8 mouse cellular contexts compared by ENCODE assay signal in genomic region chr12:84407874-84408818, GRCm38 (mm10). TPM values are rescaled to one million over a fixed set of nuclear protein-coding genes. Genes with fewer than 3 reads are reported as not detected.
DNase-seq lines count a peak whose midpoint lies in the region; ATAC-seq and TF ChIP-seq lines count a peak whose summit lies in the region.

No protein-coding gene starts in this region.

- 2% methylated on average over 45 of the region's 52 CpGs for WGBS in forebrain, embryonic 13.5 days
- 2% methylated on average over 52 of the region's 52 CpGs for WGBS in intestine, embryonic 14.5 days
- WGBS in liver, postnatal 0 days (ENCODE audit: insufficient replicate concordance): 1% methylated on average over 45 of the region's 52 CpGs
- 1% methylated on average over 48 of the region's 52 CpGs for WGBS in neural tube, embryonic 14.5 days

- peak overlapping the region; percentile 90 for H3K4me2 ChIP-seq in forebrain, embryonic 13.5 days
- peak overlapping the region; percentile 65 for H3K4me2 ChIP-seq in intestine, embryonic 14.5 days (ENCODE audit: low read length)
- peak overlapping the region; percentile 96 for H3K4me2 ChIP-seq in liver, postnatal 0 days (ENCODE audit: low read depth, low read length)
- H3K4me2 ChIP-seq in neural tube, embryonic 14.5 days (ENCODE audit: low read depth, low read length): peak overlapping the region; percentile 61

- H3K36me3 ChIP-seq in forebrain, embryonic 13.5 days (ENCODE audit: poor library complexity, severe bottlenecking): no peaks in the 10 kb centered on the region
- no peaks in the 10 kb centered on the region for H3K36me3 ChIP-seq in intestine, embryonic 14.5 days (ENCODE audit: control insufficient read depth, insufficient read depth, low read length)
- H3K36me3 ChIP-seq in liver, postnatal 0 days (replicated peaks; ENCODE audit: insufficient read depth, low read length): no peaks in the 10 kb centered on the region
- no peaks in the 10 kb centered on the region for H3K36me3 ChIP-seq in neural tube, embryonic 14.5 days (ENCODE audit: control insufficient read depth, insufficient read depth, low read length)

- TF ChIP-seq EP300 in liver, postnatal 0 days (IDR thresholded peaks at IDR 0.05; ENCODE audit: low read depth): no peak

- TF ChIP-seq CTCF in liver, postnatal 0 days (IDR thresholded peaks at IDR 0.05; ENCODE audit: low read depth): 0 out of 2 replicates have a peak, but pooled peaks have one; percentile 8

- no peaks in the 10 kb centered on the region for H3K9me3 ChIP-seq in forebrain, embryonic 13.5 days (replicated peaks)
- H3K9me3 ChIP-seq in intestine, embryonic 14.5 days (ENCODE audit: control insufficient read depth, low read length): no peaks in the 10 kb centered on the region
- H3K9me3 ChIP-seq in liver, postnatal 0 days (ENCODE audit: low read length): no peaks in the 10 kb centered on the region
- H3K9me3 ChIP-seq in neural tube, embryonic 14.5 days (ENCODE audit: control insufficient read depth, low read length): no peaks in the 10 kb centered on the region

- peak; percentile 49 for DNase-seq in kidney, adult 18-20 months
- DNase-seq in kidney, postnatal 10 days: no peak
- peak; percentile 41 for DNase-seq in c-Kit-negative CD71-positive TER-119-positive erythroid progenitor cells, embryonic 14.5 days (ENCODE audit: low read depth, low spot score)
- no peak for DNase-seq in intestine, embryonic 14.5 days (ENCODE audit: low spot score)
- peak; percentile 67 for DNase-seq in liver, postnatal 0 days
- peak; percentile 67 for DNase-seq in yolk sac, embryonic 10.5 days (ENCODE audit: low spot score)

- peak; percentile 76 for ATAC-seq in forebrain, embryonic 13.5 days
- peak; percentile 63 for ATAC-seq in intestine, embryonic 14.5 days (replicated peaks; ENCODE audit: low FRiP score, low TSS enrichment, low read depth)
- peak; percentile 66 for ATAC-seq in liver, postnatal 0 days
- no peak; the same call in 1 of the 2 replicates for ATAC-seq in neural tube, embryonic 14.5 days (ENCODE audit: low read depth)

- peak overlapping the region; percentile 80 for H3K9ac ChIP-seq in forebrain, embryonic 13.5 days
- H3K9ac ChIP-seq in intestine, embryonic 14.5 days (ENCODE audit: low read length): peak overlapping the region; percentile 67
- peak overlapping the region; percentile 80 for H3K9ac ChIP-seq in liver, postnatal 0 days (replicated peaks)
- H3K9ac ChIP-seq in neural tube, embryonic 14.5 days (replicated peaks; ENCODE audit: low read depth, low read length): peak overlapping the region; percentile 81

- H3K27me3 ChIP-seq in forebrain, embryonic 13.5 days: peaks cover 7% of the 10 kb centered on the region; the same call in 1 of the 2 replicates
- H3K27me3 ChIP-seq in intestine, embryonic 14.5 days (replicated peaks; ENCODE audit: control insufficient read depth, insufficient read depth, low read length): no peaks in the 10 kb centered on the region
- no peaks in the 10 kb centered on the region for H3K27me3 ChIP-seq in liver, postnatal 0 days (ENCODE audit: insufficient read depth, low read length)
- no peaks in the 10 kb centered on the region for H3K27me3 ChIP-seq in neural tube, embryonic 14.5 days (ENCODE audit: control insufficient read depth, insufficient read depth, low read length)

- peak overlapping the region; percentile 73 for H3K4me3 ChIP-seq in forebrain, embryonic 13.5 days
- H3K4me3 ChIP-seq in intestine, embryonic 14.5 days (ENCODE audit: low read depth, low read length): peak overlapping the region; percentile 66
- peak overlapping the region; percentile 76 for H3K4me3 ChIP-seq in liver, postnatal 0 days (ENCODE audit: low read depth, low read length)
- H3K4me3 ChIP-seq in neural tube, embryonic 14.5 days (ENCODE audit: low read depth, low read length): peak overlapping the region; percentile 76

- H3K4me1 ChIP-seq in forebrain, embryonic 13.5 days: peaks cover 10% of the 10 kb centered on the region
- H3K4me1 ChIP-seq in intestine, embryonic 14.5 days (replicated peaks; ENCODE audit: control insufficient read depth, insufficient read depth, low read length): peaks cover 5% of the 10 kb centered on the region; the same call in 1 of the 2 replicates
- H3K4me1 ChIP-seq in liver, postnatal 0 days (ENCODE audit: insufficient read depth): peaks cover 11% of the 10 kb centered on the region
- peaks cover 5% of the 10 kb centered on the region; the same call in 1 of the 2 replicates for H3K4me1 ChIP-seq in neural tube, embryonic 14.5 days (ENCODE audit: control insufficient read depth, insufficient read depth, low read length)

- peak overlapping the region; percentile 76 for H3K27ac ChIP-seq in forebrain, embryonic 13.5 days
- H3K27ac ChIP-seq in intestine, embryonic 14.5 days (ENCODE audit: low read depth): peak overlapping the region; percentile 59
- H3K27ac ChIP-seq in liver, postnatal 0 days (ENCODE audit: low read depth): peak overlapping the region; percentile 93
- H3K27ac ChIP-seq in neural tube, embryonic 14.5 days (ENCODE audit: low read depth, low read length): peak overlapping the region; percentile 84

RNA-seq across cellular contexts. Expression of gene Entpd5, which starts 0.7 kb away (rescaled TPM):
- polyA plus RNA-seq in forebrain, embryonic 13.5 days (2015; fragmentation: Nextera tagmentation; extraction: Ambion mirVana): 8.8 and 9.9 TPM in 2 replicates
- polyA plus RNA-seq in intestine, embryonic 14.5 days (2014; fragmentation: Nextera tagmentation; extraction: Ambion mirVana): 19.6 and 19.7 TPM in 2 replicates
- polyA plus RNA-seq in liver, postnatal 0 days (2015; fragmentation: Nextera tagmentation; extraction: Ambion mirVana): 23.5 and 24.8 TPM in 2 replicates
- polyA plus RNA-seq in neural tube, embryonic 14.5 days (2014; fragmentation: Nextera tagmentation; extraction: Ambion mirVana): 13.0 and 14.2 TPM in 2 replicates

RNA-seq across cellular contexts. Expression of gene Bbof1, which starts 0.7 kb away (rescaled TPM):
- 2.4 and 2.6 TPM in 2 replicates for polyA plus RNA-seq in forebrain, embryonic 13.5 days (2015; fragmentation: Nextera tagmentation; extraction: Ambion mirVana)
- polyA plus RNA-seq in intestine, embryonic 14.5 days (2014; fragmentation: Nextera tagmentation; extraction: Ambion mirVana): 0.99 and 1.2 TPM in 2 replicates
- polyA plus RNA-seq in liver, postnatal 0 days (2015; fragmentation: Nextera tagmentation; extraction: Ambion mirVana): 0.34 and 0.51 TPM in 2 replicates
- polyA plus RNA-seq in neural tube, embryonic 14.5 days (2014; fragmentation: Nextera tagmentation; extraction: Ambion mirVana): 4.0 and 5.2 TPM in 2 replicates

RNA-seq across cellular contexts. Expression of gene Rnf113a2, which starts 8.8 kb away (rescaled TPM):
- 29.3 and 29.9 TPM in 2 replicates for polyA plus RNA-seq in forebrain, embryonic 13.5 days (2015; fragmentation: Nextera tagmentation; extraction: Ambion mirVana)
- 21.4 and 23.1 TPM in 2 replicates for polyA plus RNA-seq in intestine, embryonic 14.5 days (2014; fragmentation: Nextera tagmentation; extraction: Ambion mirVana)
- 13.3 and 13.9 TPM in 2 replicates for polyA plus RNA-seq in liver, postnatal 0 days (2015; fragmentation: Nextera tagmentation; extraction: Ambion mirVana)
- 22.7 and 25.4 TPM in 2 replicates for polyA plus RNA-seq in neural tube, embryonic 14.5 days (2014; fragmentation: Nextera tagmentation; extraction: Ambion mirVana)

RNA-seq across cellular contexts. Expression of gene Aldh6a1, which starts 42.7 kb away (rescaled TPM):
- 26.2 and 26.9 TPM in 2 replicates for polyA plus RNA-seq in forebrain, embryonic 13.5 days (2015; fragmentation: Nextera tagmentation; extraction: Ambion mirVana)
- 29.5 and 33.1 TPM in 2 replicates for polyA plus RNA-seq in intestine, embryonic 14.5 days (2014; fragmentation: Nextera tagmentation; extraction: Ambion mirVana)
- 98.3 and 99.4 TPM in 2 replicates for polyA plus RNA-seq in liver, postnatal 0 days (2015; fragmentation: Nextera tagmentation; extraction: Ambion mirVana)
- polyA plus RNA-seq in neural tube, embryonic 14.5 days (2014; fragmentation: Nextera tagmentation; extraction: Ambion mirVana): 41.7 and 45.1 TPM in 2 replicates

RNA-seq across cellular contexts. Expression of gene Lin52, which starts 43.1 kb away (rescaled TPM):
- 42.5 and 46.2 TPM in 2 replicates for polyA plus RNA-seq in forebrain, embryonic 13.5 days (2015; fragmentation: Nextera tagmentation; extraction: Ambion mirVana)
- polyA plus RNA-seq in intestine, embryonic 14.5 days (2014; fragmentation: Nextera tagmentation; extraction: Ambion mirVana): 18.0 and 18.2 TPM in 2 replicates
- polyA plus RNA-seq in liver, postnatal 0 days (2015; fragmentation: Nextera tagmentation; extraction: Ambion mirVana): 7.8 and 8.1 TPM in 2 replicates
- 30.8 and 35.0 TPM in 2 replicates for polyA plus RNA-seq in neural tube, embryonic 14.5 days (2014; fragmentation: Nextera tagmentation; extraction: Ambion mirVana)

Comparison
In these comparisons a context has a peak if more than half of its experiments do, and no peak if none do; other contexts are left out.
1. DNase-seq: peak in kidney, adult 18-20 months (single experiment), c-Kit-negative CD71-positive TER-119-positive erythroid progenitor cells, embryonic 14.5 days (single experiment), liver, postnatal 0 days (single experiment) and yolk sac, embryonic 10.5 days (single experiment); none in kidney, postnatal 10 days (single experiment) and intestine, embryonic 14.5 days (single experiment).
2. Peak in every context shown above with its lines, with median percentiles within 50 percentile points of each other: H3K27ac ChIP-seq, H3K4me2 ChIP-seq, H3K4me3 ChIP-seq and H3K9ac ChIP-seq.